Mouse (Mus musculus): ENCODE results near the gene Pglyrp2.

- TF ChIP-seq ZNF384 (IDR thresholded peaks at IDR 0.05; ENCODE audit: low read depth, low read length) (no peak), ZC3H11A (IDR thresholded peaks at IDR 0.05; ENCODE audit: borderline replicate concordance, low read depth, low read length) (no peak), MAFK (IDR thresholded peaks at IDR 0.05; ENCODE audit: insufficient read depth, low read depth, low read length) (no peak)
These were observed 60.1 kb downstream of the Pglyrp2 start for GRCm38 (mm10) chr17:32363821-32364301.

Data from ES-E14 (cell line).